Mouse (Mus musculus): Measurements from ENCODE around the gene Tmem161b.

DNA sequence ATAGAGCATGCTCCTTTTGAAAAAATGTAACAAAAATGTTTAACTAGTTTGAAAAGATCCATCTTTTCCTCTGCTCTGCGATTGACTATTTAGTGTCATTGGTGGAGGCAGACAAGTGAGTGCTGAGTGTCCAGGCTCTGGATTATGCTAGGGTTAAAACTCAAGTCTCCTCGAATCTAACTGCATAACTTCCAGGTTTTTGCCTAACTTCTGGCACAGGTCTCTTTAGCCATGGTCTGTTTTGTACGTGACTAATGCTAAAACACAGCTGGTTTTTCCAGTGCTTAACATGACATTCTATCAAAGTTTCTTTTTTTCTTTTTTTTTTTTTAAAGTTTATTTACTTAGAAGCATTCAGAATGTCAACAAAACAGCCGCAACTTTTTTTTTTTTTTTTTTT, 58.3 kb downstream of the Tmem161b start:
- no peak for TF ChIP-seq CTCF (conservative IDR thresholded peaks at IDR 0.05; ENCODE audit: low read length)
- TF ChIP-seq POU5F1 (IDR thresholded peaks at IDR 0.05; ENCODE audit: borderline replicate concordance, low read length): no peak
